Mouse (Mus musculus) c-Kit-positive CD71-negative TER-119-negative erythroid progenitor cells, embryonic 14.5 days (primary cell): Measurements from ENCODE around the gene Cnih3.

ENCODE experiments used
- DNase-seq: peaks from one replicate; pipeline ENCODE4 v3.0.0-alpha.2; 2013; ENCODE audit warnings: low read depth

Cnih3 gene

DNA sequence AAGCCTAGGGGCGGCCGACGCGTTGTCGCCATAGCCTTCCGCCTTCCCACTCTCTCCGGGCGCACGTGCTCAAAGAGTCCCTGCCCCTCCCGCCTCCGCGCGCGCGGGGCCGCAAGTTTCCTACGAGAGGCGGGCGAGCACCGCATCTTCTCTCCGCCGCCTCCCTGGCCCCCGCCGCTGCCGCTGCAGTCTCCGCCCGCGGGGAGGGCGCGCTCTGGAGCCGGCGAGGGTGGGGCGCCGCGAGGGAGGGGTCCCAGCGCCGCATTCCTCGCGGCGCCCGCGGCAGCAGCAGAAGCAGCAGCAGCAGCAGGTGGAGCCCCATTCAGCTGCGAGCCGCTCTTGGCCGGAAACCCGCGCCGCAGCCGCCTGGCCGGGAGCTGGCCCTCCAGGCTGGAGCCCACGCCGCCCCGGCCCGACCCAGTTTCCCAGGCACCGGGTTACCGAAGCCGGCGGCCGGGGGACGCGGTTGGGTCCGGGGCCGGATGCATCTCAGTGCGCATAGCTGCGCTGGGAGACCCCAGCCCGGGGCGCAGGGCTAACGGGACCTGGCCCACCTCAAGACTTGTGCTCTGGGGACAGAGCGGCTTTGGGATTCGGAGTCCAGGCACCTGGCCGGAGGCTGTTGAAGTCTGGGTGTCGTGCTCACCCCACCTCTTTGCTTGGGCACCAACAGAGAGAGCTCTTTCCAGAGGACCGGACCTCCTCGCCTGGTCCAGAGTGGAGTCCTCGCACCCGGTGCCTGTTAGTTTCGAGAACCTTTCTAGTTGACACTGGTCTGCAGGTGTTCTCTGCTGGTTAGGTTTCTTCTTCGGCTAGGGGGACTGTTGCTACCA lies at the start of gene Cnih3:
Gene Cnih3, plus strand, starts transcription at position 262 of the 833 bp plus-strand sequence.
- DNase-seq = no peak

DNA sequence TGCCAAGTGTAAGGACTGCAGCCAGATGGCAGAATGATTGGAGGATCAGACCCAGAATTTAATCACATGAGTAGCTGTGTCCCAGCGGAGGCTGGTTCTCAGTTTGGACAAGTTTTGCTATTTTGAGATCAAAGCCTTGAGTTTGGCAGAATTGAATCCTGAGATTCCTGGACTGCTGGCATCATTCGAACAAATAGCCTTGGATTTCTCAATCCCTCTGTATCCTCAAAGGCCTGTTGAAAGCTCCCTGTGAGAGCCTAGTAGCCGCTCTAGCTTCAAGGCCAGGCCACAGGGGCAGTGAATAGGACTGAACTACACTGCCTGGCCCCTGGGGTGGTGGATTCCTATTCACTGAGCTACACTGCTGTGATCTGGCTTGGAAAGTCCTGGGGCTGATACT lies 44.4 kb upstream of the Cnih3 start:
- no peak for DNase-seq

- no peak for DNase-seq
Observed at GRCm38 (mm10) chr1:181310712-181311111, 41.7 kb upstream of the Cnih3 start.

GRCm38 (mm10) chr1:181312115-181313045 lies 40.0 kb upstream of the Cnih3 start:
- DNase-seq = no peak

DNA sequence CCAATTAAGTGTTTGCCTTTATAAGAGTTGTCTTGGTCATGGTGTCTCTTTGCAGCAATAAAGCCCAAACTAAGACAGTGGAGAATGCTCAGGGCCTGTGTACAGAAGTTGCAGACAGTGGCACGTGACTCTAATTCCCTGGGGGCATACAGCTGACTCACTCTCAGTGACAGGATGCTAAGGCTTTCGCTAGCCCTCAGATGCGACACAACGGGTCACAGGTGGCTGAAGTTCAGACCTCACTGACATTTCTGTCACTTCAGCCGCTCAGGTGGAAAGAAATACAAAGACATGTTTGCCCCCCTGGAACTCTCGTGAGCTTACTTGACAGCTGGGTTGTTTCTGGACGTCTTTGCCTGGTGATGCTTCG lies 39.4 kb upstream of the Cnih3 start:
- DNase-seq = no peak

DNA sequence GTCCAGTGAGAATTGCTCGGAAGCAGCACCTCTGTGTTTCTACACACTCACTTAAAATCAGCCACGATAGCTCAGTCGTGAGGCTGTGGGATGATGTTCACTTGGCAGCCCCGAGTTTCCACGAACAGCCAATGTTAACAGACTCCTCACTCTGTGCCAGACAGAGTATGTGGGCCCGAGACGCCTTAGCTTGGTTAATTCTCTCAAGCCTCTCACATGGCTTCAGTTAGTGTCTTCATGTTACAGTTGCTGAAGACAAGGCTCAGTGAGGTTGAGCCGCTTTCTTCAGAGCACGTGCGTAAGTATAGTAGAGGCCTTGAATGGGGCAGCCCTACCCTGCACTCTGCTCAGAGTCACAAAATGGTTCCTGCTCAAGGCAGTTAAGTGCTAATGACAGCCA lies 38.1 kb upstream of the Cnih3 start:
- DNase-seq = no peak

GRCm38 (mm10) chr1:181315350-181315749 lies 37.1 kb upstream of the Cnih3 start:
- no peak for DNase-seq

- no peak for DNase-seq
Observed at GRCm38 (mm10) chr1:181316571-181316970, 35.9 kb upstream of the Cnih3 start.

DNA sequence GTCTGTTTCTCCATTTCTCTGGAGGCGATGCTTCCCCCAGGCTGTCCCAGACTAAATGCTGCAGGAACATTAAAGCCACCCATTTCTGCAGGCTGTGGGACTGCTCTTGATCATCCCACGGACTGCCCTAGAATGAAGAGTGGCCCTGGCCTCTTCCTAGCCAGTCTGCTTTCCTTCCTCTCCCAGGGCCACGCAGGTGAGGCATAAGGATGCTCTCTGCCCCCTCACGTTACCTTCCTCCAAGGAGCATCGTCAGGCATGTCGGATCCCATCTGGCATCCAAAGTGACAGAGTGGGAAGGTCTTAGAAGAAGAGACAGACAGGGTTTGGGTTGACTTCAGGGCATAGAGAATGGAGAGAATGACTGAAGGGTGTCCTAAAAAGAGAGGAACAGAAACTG lies 33.0 kb upstream of the Cnih3 start:
- DNase-seq = no peak

GRCm38 (mm10) chr1:181321149-181321548 lies 31.3 kb upstream of the Cnih3 start:
- DNase-seq = no peak

GRCm38 (mm10) chr1:181323134-181323533 lies 29.3 kb upstream of the Cnih3 start:
- no peak for DNase-seq

- DNase-seq = no peak
Observed at GRCm38 (mm10) chr1:181327137-181327536, 25.3 kb upstream of the Cnih3 start.

DNA sequence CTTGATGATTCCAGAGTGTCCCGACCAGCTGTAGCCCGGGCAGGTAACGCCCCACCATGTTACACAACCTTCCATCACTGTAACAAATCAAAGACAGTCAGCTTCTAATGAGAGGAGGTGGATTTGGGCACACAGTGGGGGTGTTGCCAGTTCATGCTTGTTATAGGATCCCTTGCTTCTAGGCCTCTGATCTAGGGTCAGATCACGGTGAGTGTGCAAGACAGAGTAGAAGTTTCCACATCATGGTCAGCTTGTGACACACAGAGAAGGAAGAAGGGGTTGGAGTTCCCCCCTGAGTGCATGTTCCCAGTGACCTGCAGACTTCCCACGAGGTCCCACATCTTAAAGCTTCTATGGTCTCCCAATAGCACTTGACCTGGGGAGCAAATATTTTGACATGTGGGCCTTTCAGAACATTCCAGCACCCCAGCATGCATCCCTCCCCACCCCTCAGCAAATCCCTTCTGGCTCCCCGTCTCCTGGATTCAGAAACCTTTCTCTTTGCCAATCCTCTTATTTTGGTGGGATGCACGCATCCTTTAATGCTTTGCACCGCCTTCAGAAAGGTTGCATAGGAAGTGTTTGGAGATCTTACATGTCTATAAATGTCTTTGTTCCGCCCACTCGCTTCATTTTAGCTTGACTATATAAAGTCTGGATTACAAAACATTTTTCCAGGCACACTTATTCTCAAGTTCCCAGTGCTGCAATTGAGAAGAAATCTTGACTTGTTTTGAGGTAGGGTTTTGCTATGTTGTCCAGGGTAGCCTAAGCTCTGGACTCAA lies 24.6 kb upstream of the Cnih3 start:
- no peak for DNase-seq

GRCm38 (mm10) chr1:181329110-181329509 lies 23.3 kb upstream of the Cnih3 start:
- no peak for DNase-seq

GRCm38 (mm10) chr1:181332597-181332996 lies 19.8 kb upstream of the Cnih3 start:
- DNase-seq = no peak

DNA sequence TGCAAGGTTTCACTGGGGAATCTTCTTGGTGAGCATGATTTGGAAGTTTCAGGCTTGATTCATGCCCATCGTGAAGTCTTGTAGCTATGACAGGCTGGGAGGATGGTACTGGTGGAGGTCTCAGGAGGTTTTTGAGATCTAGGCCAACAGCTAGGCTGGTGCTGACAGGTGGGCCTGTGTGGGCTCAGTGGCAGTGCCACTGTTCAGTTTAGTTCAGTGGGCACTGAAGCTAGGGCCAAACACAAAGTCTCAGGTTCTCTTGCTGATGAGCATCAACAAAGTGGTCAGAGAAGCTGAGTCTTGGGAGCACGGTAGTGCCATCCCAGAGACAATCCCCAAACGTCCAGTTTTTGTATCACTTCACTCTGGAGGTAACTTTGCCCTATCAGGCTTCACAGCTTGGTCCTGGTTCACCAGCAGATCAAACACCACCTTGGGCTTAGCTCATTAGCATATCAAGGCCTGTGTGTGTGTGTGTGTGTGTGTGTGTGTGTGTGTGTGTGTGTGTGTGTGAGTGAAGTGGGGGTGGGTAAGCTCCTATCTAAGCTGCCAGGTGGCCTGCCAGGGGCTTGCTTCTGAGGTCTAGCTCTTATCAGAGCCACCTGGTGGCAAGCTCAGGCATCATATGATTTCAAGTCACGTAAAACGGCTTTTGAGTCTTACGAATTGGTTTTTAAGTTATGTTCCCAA lies 18.0 kb upstream of the Cnih3 start:
- DNase-seq = no peak

DNA sequence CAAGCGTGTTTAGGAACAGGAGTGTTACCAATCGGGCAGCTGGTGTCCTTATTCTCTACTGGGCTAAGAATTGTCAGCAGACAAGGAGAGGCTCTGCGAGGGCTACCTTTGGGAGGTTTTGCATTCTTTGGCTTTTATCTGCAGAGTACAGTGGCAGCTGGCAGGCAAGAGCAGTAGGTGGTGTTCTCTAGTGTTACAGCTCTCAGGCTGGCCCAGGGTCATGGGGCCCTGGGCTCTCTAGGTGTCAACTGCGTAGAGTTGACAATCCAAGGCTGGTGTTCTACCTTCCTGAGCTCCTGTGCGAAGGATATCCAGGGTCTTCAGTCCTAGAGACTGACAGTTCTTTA lies 17.4 kb upstream of the Cnih3 start:
- no peak for DNase-seq

- DNase-seq = no peak
Observed at GRCm38 (mm10) chr1:181335388-181335787, 17.0 kb upstream of the Cnih3 start.

DNA sequence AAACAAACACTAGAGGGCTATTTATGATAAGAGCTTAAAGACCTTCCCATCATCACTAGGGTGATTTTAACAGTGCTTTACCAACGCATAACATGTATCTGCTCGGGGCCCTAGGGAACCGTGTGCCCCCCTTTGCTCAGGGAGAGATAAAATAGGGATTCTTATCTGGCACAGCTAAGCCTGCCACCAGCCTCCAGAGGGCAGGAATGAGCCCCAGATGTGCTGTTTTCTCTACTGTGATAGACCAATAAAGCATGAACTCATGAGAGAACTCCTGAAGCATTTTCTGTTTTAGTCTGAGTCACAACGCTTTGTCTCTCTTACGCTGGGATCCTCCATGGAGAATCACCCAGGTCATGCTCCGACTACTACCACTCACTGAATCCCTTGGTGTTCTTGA lies 15.6 kb upstream of the Cnih3 start:
- no peak for DNase-seq

GRCm38 (mm10) chr1:181339106-181339505 lies 13.3 kb upstream of the Cnih3 start:
- no peak for DNase-seq

DNA sequence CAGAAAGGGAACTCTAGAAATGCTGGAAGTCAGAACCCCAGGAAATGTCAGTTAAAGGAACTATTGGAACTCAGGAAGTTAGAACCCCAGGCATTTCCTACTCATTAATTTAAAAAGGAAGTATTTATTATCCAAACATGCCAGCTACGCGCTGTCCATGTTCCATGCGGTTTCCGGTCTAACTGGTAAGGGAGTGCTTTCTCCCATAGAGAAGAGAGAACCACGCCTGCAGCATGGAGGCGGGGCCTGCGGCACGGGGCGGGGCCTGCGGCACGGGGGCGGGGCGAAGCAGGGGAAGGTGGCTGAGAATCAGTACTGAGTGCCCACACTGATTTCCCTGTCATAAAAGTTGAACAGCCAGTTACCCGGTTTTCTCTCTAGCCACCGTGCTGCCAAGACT lies 6.9 kb upstream of the Cnih3 start:
- DNase-seq = no peak

- no peak for DNase-seq
Observed at GRCm38 (mm10) chr1:181352043-181352366, 423 bp upstream of the Cnih3 start.
